Mouse (Mus musculus): Measurements from ENCODE around the gene Olfr195. TPM values are rescaled to one million over a fixed set of nuclear protein-coding genes. Genes with fewer than 3 reads are reported as not detected.
"Not testable (repeated sequence)": the region's sequence is repeated elsewhere in the genome, so short reads cannot be mapped to it uniquely, and the experiment has no call there.

Olfr195 gene
- polyA plus RNA-seq (2015; fragmentation: Nextera tagmentation; extraction: Ambion mirVana): 0.06 TPM in 1 of 2 replicates, not detected in the other

GRCm38 (mm10) chr16:59146746-59147145 lies at the start of gene Olfr195:
TSS of gene Olfr195 (plus strand) at chr16:59147046.
- no peaks in the 10 kb centered on the region for H3K36me3 ChIP-seq
- no peak for ATAC-seq (replicated peaks; ENCODE audit: low FRiP score)
- no peaks in the 10 kb centered on the region for H3K27me3 ChIP-seq
- WGBS: 98% methylated on average over 1 of the region's 1 CpGs
- H3K4me2 ChIP-seq: no peak within 1 kb of the TSS
- no peaks in the 10 kb centered on the region for H3K4me1 ChIP-seq
- H3K27ac ChIP-seq: no peak within 1 kb of the TSS
- no peak within 1 kb of the TSS for H3K4me3 ChIP-seq (replicated peaks)
- no peak within 1 kb of the TSS for H3K9ac ChIP-seq
- no peaks in the 10 kb centered on the region for H3K9me3 ChIP-seq (replicated peaks)

- H3K9me3 ChIP-seq (replicated peaks): no peaks in the 10 kb centered on the region
- no peak overlapping the region for H3K27ac ChIP-seq
- H3K4me1 ChIP-seq: no peaks in the 10 kb centered on the region
- H3K9ac ChIP-seq: no peak overlapping the region
- H3K4me3 ChIP-seq (replicated peaks): no peak overlapping the region
- ATAC-seq (replicated peaks; ENCODE audit: low FRiP score): no peak
- H3K4me2 ChIP-seq: no peak overlapping the region
- H3K36me3 ChIP-seq: no peaks in the 10 kb centered on the region
- 79% methylated on average over 2 of the region's 2 CpGs for whole genome bisulfite sequencing
- no peaks in the 10 kb centered on the region for H3K27me3 ChIP-seq
Observed at GRCm38 (mm10) chr16:59105312-59105711, 41.5 kb upstream of the Olfr195 start.

- not testable (repeated sequence) for ATAC-seq (replicated peaks; ENCODE audit: low FRiP score); H3K27ac ChIP-seq; H3K27me3 ChIP-seq; H3K9me3 ChIP-seq (replicated peaks); H3K4me2 ChIP-seq; H3K36me3 ChIP-seq; H3K4me3 ChIP-seq (replicated peaks); H3K4me1 ChIP-seq; H3K9ac ChIP-seq
- WGBS: 52% methylated on average over 5 of the region's 5 CpGs
Observed at GRCm38 (mm10) chr16:59108522-59108921, 38.3 kb upstream of the Olfr195 start.

- H3K9me3 ChIP-seq (replicated peaks): 0 out of 2 replicates have a peak, but pooled peaks cover 2% of the 10 kb centered on the region
- no peaks in the 10 kb centered on the region for H3K4me1 ChIP-seq
- H3K36me3 ChIP-seq: no peaks in the 10 kb centered on the region
- 86% methylated on average over 1 of the region's 1 CpGs for WGBS
- H3K27ac ChIP-seq: no peak within 1 kb of the TSS
- ATAC-seq (replicated peaks; ENCODE audit: low FRiP score): no peak
- H3K4me3 ChIP-seq (replicated peaks): no peak within 1 kb of the TSS
- H3K27me3 ChIP-seq: no peaks in the 10 kb centered on the region
- no peak within 1 kb of the TSS for H3K4me2 ChIP-seq
- H3K9ac ChIP-seq: no peak within 1 kb of the TSS
Observed at GRCm38 (mm10) chr16:59111781-59112180, 35.1 kb upstream of the Olfr195 start, which contains the start of gene Olfr193. TSS of gene Olfr193 (minus strand) at chr16:59111881.

- H3K27me3 ChIP-seq: no peaks in the 10 kb centered on the region
- H3K4me1 ChIP-seq: no peaks in the 10 kb centered on the region
- no peak within 1 kb of the TSS for H3K27ac ChIP-seq
- no peak within 1 kb of the TSS for H3K4me3 ChIP-seq (replicated peaks)
- H3K9me3 ChIP-seq (replicated peaks): 0 out of 2 replicates have a peak, but pooled peaks cover 2% of the 10 kb centered on the region
- no peaks in the 10 kb centered on the region for H3K36me3 ChIP-seq
- no peak for ATAC-seq (replicated peaks; ENCODE audit: low FRiP score)
- H3K4me2 ChIP-seq: no peak within 1 kb of the TSS
- no peak within 1 kb of the TSS for H3K9ac ChIP-seq
Observed at GRCm38 (mm10) chr16:59120969-59121368, 25.9 kb upstream of the Olfr195 start, which contains the start of gene Olfr194. TSS of gene Olfr194 (minus strand) at chr16:59121069.

GRCm38 (mm10) chr16:59130740-59131139 lies 16.1 kb upstream of the Olfr195 start:
- no peaks in the 10 kb centered on the region for H3K9me3 ChIP-seq (replicated peaks)
- no peak overlapping the region for H3K9ac ChIP-seq
- no peak overlapping the region for H3K4me3 ChIP-seq (replicated peaks)
- H3K27me3 ChIP-seq: no peaks in the 10 kb centered on the region
- ATAC-seq (replicated peaks; ENCODE audit: low FRiP score): no peak
- WGBS: 91% methylated on average over 1 of the region's 1 CpGs
- H3K27ac ChIP-seq: no peak overlapping the region
- H3K36me3 ChIP-seq: no peaks in the 10 kb centered on the region
- H3K4me1 ChIP-seq: no peaks in the 10 kb centered on the region
- no peak overlapping the region for H3K4me2 ChIP-seq

GRCm38 (mm10) chr16:59141105-59141504 lies 5.7 kb upstream of the Olfr195 start:
- Histone ChIP-seq H3K4me2 (no peak overlapping the region), H3K36me3 (no peaks in the 10 kb centered on the region), H3K9ac (no peak overlapping the region), H3K4me1 (no peaks in the 10 kb centered on the region), H3K27me3 (no peaks in the 10 kb centered on the region), H3K27ac (no peak overlapping the region), H3K4me3 (replicated peaks) (no peak overlapping the region), H3K9me3 (replicated peaks) (no peaks in the 10 kb centered on the region)
- no peak for ATAC-seq (replicated peaks; ENCODE audit: low FRiP score)

- no peaks in the 10 kb centered on the region for H3K27me3 ChIP-seq
- H3K4me1 ChIP-seq: no peaks in the 10 kb centered on the region
- H3K4me3 ChIP-seq (replicated peaks): no peak overlapping the region
- H3K9ac ChIP-seq: no peak overlapping the region
- H3K9me3 ChIP-seq (replicated peaks): no peaks in the 10 kb centered on the region
- no peaks in the 10 kb centered on the region for H3K36me3 ChIP-seq
- H3K27ac ChIP-seq: no peak overlapping the region
- H3K4me2 ChIP-seq: no peak overlapping the region
- whole genome bisulfite sequencing: 89% methylated on average over 2 of the region's 2 CpGs
- no peak for ATAC-seq (replicated peaks; ENCODE audit: low FRiP score)
Observed at GRCm38 (mm10) chr16:59151996-59152395, 5.2 kb downstream of the Olfr195 start.

- Histone ChIP-seq H3K36me3 (no peaks in the 10 kb centered on the region), H3K4me3 (replicated peaks) (no peak within 1 kb of the TSS), H3K4me2 (no peak within 1 kb of the TSS), H3K9ac (no peak within 1 kb of the TSS), H3K27ac (no peak within 1 kb of the TSS), H3K4me1 (no peaks in the 10 kb centered on the region), H3K9me3 (replicated peaks) (no peaks in the 10 kb centered on the region), H3K27me3 (no peaks in the 10 kb centered on the region)
- ATAC-seq (replicated peaks; ENCODE audit: low FRiP score): no peak
- 67% methylated on average over 3 of the region's 3 CpGs for WGBS
Observed at GRCm38 (mm10) chr16:59170354-59170753, 23.5 kb downstream of the Olfr195 start, which contains the start of gene Olfr196. TSS of gene Olfr196 (minus strand) at chr16:59170454.

Other genes starting within 250 kb of the Olfr195 start
- gene Olfr181, start 218.3 kb upstream of the Olfr195 start, polyA plus RNA-seq (2015; fragmentation: Nextera tagmentation; extraction: Ambion mirVana): not detected in 2 replicates
- gene Olfr180, start 217.7 kb upstream of the Olfr195 start, polyA plus RNA-seq (2015; fragmentation: Nextera tagmentation; extraction: Ambion mirVana): not detected in 2 replicates
- not detected in 2 replicates for gene Olfr183, start 151.7 kb upstream of the Olfr195 start, polyA plus RNA-seq (2015; fragmentation: Nextera tagmentation; extraction: Ambion mirVana)
- not detected in 2 replicates for gene Olfr186, start 116.8 kb upstream of the Olfr195 start, polyA plus RNA-seq (2015; fragmentation: Nextera tagmentation; extraction: Ambion mirVana)
- not detected in 2 replicates for gene Olfr187, start 107.3 kb upstream of the Olfr195 start, polyA plus RNA-seq (2015; fragmentation: Nextera tagmentation; extraction: Ambion mirVana)
- gene Olfr190, start 69.0 kb upstream of the Olfr195 start, polyA plus RNA-seq (2015; fragmentation: Nextera tagmentation; extraction: Ambion mirVana): not detected in 2 replicates
- not detected in 2 replicates for gene Olfr191, start 57.2 kb upstream of the Olfr195 start, polyA plus RNA-seq (2015; fragmentation: Nextera tagmentation; extraction: Ambion mirVana)
- not detected in 2 replicates for gene Olfr193, start 35.2 kb upstream of the Olfr195 start, polyA plus RNA-seq (2015; fragmentation: Nextera tagmentation; extraction: Ambion mirVana)
- gene Olfr194, start 26.0 kb upstream of the Olfr195 start, polyA plus RNA-seq (2015; fragmentation: Nextera tagmentation; extraction: Ambion mirVana): not detected in 2 replicates
- not detected in 2 replicates for gene Olfr196, start 23.4 kb downstream of the Olfr195 start, polyA plus RNA-seq (2015; fragmentation: Nextera tagmentation; extraction: Ambion mirVana)
- not detected in 2 replicates for gene Olfr198, start 56.5 kb downstream of the Olfr195 start, polyA plus RNA-seq (2015; fragmentation: Nextera tagmentation; extraction: Ambion mirVana)
- gene Olfr199, start 72.7 kb downstream of the Olfr195 start, polyA plus RNA-seq (2015; fragmentation: Nextera tagmentation; extraction: Ambion mirVana): not detected in 2 replicates
- gene Olfr201, start 125.6 kb downstream of the Olfr195 start, polyA plus RNA-seq (2015; fragmentation: Nextera tagmentation; extraction: Ambion mirVana): not detected in 2 replicates
- gene Olfr202, start 139.7 kb downstream of the Olfr195 start, polyA plus RNA-seq (2015; fragmentation: Nextera tagmentation; extraction: Ambion mirVana): not detected in 2 replicates
- not detected in 2 replicates for gene Olfr203, start 151.8 kb downstream of the Olfr195 start, polyA plus RNA-seq (2015; fragmentation: Nextera tagmentation; extraction: Ambion mirVana)
- not detected in 2 replicates for gene Olfr204, start 171.2 kb downstream of the Olfr195 start, polyA plus RNA-seq (2015; fragmentation: Nextera tagmentation; extraction: Ambion mirVana)
- gene Olfr205, start 184.1 kb downstream of the Olfr195 start, polyA plus RNA-seq (2015; fragmentation: Nextera tagmentation; extraction: Ambion mirVana): not detected in 2 replicates
- not detected in 2 replicates for gene Olfr206, start 202.2 kb downstream of the Olfr195 start, polyA plus RNA-seq (2015; fragmentation: Nextera tagmentation; extraction: Ambion mirVana)
- gene Olfr209, start 216.9 kb downstream of the Olfr195 start, polyA plus RNA-seq (2015; fragmentation: Nextera tagmentation; extraction: Ambion mirVana): not detected in 2 replicates